Mouse (Mus musculus): Measurements from ENCODE around the gene Bcl6b. TPM values are rescaled to one million over a fixed set of nuclear protein-coding genes. Genes with fewer than 3 reads are reported as not detected.

Gene Bcl6b
- total RNA-seq, 2 experiments from 2014 or later, result not detected

DNA sequence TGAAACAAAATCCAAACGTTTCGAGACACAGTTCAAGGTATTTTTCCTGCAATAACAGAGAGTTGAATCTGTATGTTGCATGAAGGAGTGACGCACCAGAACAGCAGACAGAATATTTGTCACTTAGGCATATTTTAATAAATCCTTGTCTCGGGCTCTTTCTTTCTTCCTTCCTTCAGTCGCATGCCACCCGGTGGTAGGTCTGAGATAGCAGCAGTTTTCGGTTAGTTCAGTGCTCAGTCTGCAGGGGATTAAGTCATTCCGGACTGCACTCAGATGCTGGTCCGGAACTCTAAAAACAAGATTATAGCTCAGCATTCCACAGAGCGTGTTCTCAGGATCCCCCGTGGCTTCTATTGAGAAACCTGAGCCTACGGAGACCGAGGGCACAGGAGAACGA lies 50.2 kb downstream of the Bcl6b start:
- 0 out of 2 replicates have a peak, but pooled peaks have one; percentile 35 for ATAC-seq (replicated peaks; ENCODE audit: poor library complexity, severe bottlenecking)

DNA sequence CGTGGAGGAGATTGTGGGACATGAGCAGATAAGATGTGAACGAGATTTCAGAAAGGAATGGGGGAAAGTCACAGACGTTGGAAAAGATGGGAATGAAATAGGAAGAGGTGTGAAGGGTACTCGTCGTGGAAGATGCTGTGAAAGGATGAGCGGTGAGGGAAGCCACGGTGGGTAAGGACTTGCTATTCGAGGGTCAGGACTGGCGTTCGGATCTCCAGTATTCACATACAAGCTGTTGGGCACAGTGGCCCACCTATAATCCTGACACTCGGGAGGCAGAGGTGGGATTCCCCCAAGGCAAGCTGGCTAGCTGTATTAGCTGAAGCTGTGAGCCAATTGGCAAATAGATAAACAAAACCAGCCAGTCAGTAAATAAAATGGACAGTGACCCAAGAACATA lies 50.8 kb downstream of the Bcl6b start:
- ATAC-seq (replicated peaks; ENCODE audit: poor library complexity, severe bottlenecking), result no peak

DNA sequence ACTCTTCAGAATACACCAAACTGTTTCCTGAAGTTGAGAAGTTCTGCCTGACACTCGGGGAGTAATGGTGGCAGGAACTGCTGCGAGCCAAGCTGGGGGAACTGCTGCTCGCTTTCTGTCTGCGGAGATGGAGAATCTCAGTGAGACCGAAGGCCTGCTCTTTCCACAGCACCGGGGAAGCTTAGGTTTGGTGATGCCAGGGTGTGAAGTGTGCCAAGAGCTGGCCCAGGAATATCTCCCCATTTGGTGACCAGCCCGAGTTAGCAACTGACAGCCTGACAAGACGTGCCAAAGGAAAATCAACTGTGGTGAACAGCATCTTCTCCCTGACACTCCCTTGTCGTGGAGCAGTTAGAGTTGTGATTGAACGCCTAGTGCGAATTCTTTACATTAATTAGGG lies 51.3 kb downstream of the Bcl6b start:
- no peak for ATAC-seq (replicated peaks; ENCODE audit: poor library complexity, severe bottlenecking)

DNA sequence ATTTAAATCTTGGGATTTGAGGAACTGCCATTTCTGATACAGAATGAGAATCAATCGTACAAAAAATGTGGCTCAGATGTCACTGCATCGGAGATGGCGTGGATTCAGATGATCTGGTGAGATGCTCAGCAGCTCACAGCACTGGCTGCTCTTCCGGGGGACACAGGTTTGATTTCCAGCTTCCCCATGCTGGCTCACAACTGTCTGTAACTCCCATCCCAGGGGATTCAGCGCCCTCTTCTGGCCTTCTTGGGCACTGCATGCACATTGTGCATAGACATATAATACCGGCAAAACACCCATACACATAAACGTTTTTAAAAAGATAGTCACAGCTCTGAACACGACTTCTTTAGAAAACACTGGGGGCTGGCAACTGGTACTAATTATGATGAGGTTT lies 52.0 kb downstream of the Bcl6b start:
- ATAC-seq (replicated peaks; ENCODE audit: poor library complexity, severe bottlenecking), result no peak

DNA sequence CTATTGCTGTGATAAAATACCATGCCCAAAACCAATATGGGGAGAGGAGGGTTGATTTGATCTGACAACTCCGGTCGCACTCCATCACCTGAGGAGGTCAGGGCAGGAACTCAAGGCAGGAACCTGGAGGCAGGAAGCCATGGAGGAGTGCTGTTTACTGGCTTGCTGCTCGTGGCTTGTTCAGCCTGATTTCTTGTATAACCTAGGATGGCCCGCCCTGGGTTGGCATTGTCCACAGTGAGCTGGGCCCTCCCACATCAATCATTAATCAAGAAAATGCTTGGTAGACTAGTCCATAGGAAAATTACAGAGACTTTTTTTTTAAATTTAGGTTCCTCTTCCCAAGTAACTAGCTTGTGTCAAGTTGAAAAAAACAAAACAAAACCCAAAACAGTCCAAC lies 55.1 kb downstream of the Bcl6b start:
- no peak for ATAC-seq (replicated peaks; ENCODE audit: poor library complexity, severe bottlenecking)

Other genes starting within 250 kb of the Bcl6b start
- 191 and 254 TPM in 2 replicates for gene Ctdnep1, start 248.6 kb downstream of the Bcl6b start, total RNA-seq (2014; fragmentation: Nextera tagmentation)
- gene Ctdnep1, start 248.6 kb downstream of the Bcl6b start, total RNA-seq (2017), result 19.3 and 23.8 TPM in 2 replicates
- gene Elp5, start 247.3 kb downstream of the Bcl6b start, total RNA-seq (2014; fragmentation: Nextera tagmentation), result 59.4 and 70.0 TPM in 2 replicates
- 58.2 and 77.5 TPM in 2 replicates for gene Elp5, start 247.3 kb downstream of the Bcl6b start, total RNA-seq (2017)
- gene Gabarap, start 238.7 kb downstream of the Bcl6b start, total RNA-seq (2014; fragmentation: Nextera tagmentation), result 288 and 367 TPM in 2 replicates
- gene Gabarap, start 238.7 kb downstream of the Bcl6b start, total RNA-seq (2017), result 239 and 250 TPM in 2 replicates
- 41.7 and 45.8 TPM in 2 replicates for gene Phf23, start 234.0 kb downstream of the Bcl6b start, total RNA-seq (2014; fragmentation: Nextera tagmentation)
- 30.2 and 32.3 TPM in 2 replicates for gene Phf23, start 234.0 kb downstream of the Bcl6b start, total RNA-seq (2017)
- gene Dvl2, start 229.2 kb downstream of the Bcl6b start, total RNA-seq (2014; fragmentation: Nextera tagmentation), result 4.6 and 24.5 TPM in 2 replicates
- gene Dvl2, start 229.2 kb downstream of the Bcl6b start, total RNA-seq (2017), result 16.1 and 18.0 TPM in 2 replicates
- 39.7 and 55.8 TPM in 2 replicates for gene Acadvl, start 214.4 kb downstream of the Bcl6b start, total RNA-seq (2014; fragmentation: Nextera tagmentation)
- 40.3 and 42.1 TPM in 2 replicates for gene Acadvl, start 214.4 kb downstream of the Bcl6b start, total RNA-seq (2017)
- 11.4 and 12.3 TPM in 2 replicates for gene Dlg4, start 212.9 kb downstream of the Bcl6b start, total RNA-seq (2014; fragmentation: Nextera tagmentation)
- 1.3 and 3.5 TPM in 2 replicates for gene Dlg4, start 212.9 kb downstream of the Bcl6b start, total RNA-seq (2017)
- not detected in 2 replicates for gene Asgr1, start 175.7 kb downstream of the Bcl6b start, total RNA-seq (2014; fragmentation: Nextera tagmentation)
- not detected in 2 replicates for gene Asgr1, start 175.7 kb downstream of the Bcl6b start, total RNA-seq (2017)
- gene Asgr2, start 137.2 kb downstream of the Bcl6b start, total RNA-seq (2014; fragmentation: Nextera tagmentation), result 3.9 TPM in 1 of 2 replicates, not detected in the other
- not detected in 2 replicates for gene Asgr2, start 137.2 kb downstream of the Bcl6b start, total RNA-seq (2017)
- gene Mgl2, start 99.5 kb downstream of the Bcl6b start, total RNA-seq (2014; fragmentation: Nextera tagmentation), result 11.3 and 13.2 TPM in 2 replicates
- gene Mgl2, start 99.5 kb downstream of the Bcl6b start, total RNA-seq (2017), result 36.5 and 37.9 TPM in 2 replicates
- gene Clec10a, start 73.6 kb downstream of the Bcl6b start, total RNA-seq (2014; fragmentation: Nextera tagmentation), result 6.9 and 11.3 TPM in 2 replicates
- gene Clec10a, start 73.6 kb downstream of the Bcl6b start, total RNA-seq (2017), result 9.8 and 13.9 TPM in 2 replicates
- not detected in 2 replicates for gene Slc16a11, start 17.0 kb downstream of the Bcl6b start, total RNA-seq (2014; fragmentation: Nextera tagmentation)
- not detected in 2 replicates for gene Slc16a11, start 17.0 kb downstream of the Bcl6b start, total RNA-seq (2017)
- gene Slc16a13, start 8.7 kb downstream of the Bcl6b start, total RNA-seq (2014; fragmentation: Nextera tagmentation), result 7.1 and 7.9 TPM in 2 replicates
- 9.8 TPM in 2 replicates for gene Slc16a13, start 8.7 kb downstream of the Bcl6b start, total RNA-seq (2017)
- 78.5 and 112 TPM in 2 replicates for gene 0610010K14Rik, start 8.1 kb upstream of the Bcl6b start, total RNA-seq (2014; fragmentation: Nextera tagmentation)
- 36.9 and 44.2 TPM in 2 replicates for gene 0610010K14Rik, start 8.1 kb upstream of the Bcl6b start, total RNA-seq (2017)
- gene Gm21988, start 10.0 kb upstream of the Bcl6b start, total RNA-seq (2014; fragmentation: Nextera tagmentation), result 4.7 and 4.8 TPM in 2 replicates
- 0.57 TPM in 1 of 2 replicates, not detected in the other for gene Gm21988, start 10.0 kb upstream of the Bcl6b start, total RNA-seq (2017)
- gene Rnasek, start 10.0 kb upstream of the Bcl6b start, total RNA-seq (2014; fragmentation: Nextera tagmentation), result 116 and 161 TPM in 2 replicates
- gene Rnasek, start 10.0 kb upstream of the Bcl6b start, total RNA-seq (2017), result 31.2 and 31.3 TPM in 2 replicates
- not detected in 2 replicates for gene Alox12, start 25.6 kb upstream of the Bcl6b start, total RNA-seq (2014; fragmentation: Nextera tagmentation)
- not detected in 2 replicates for gene Alox12, start 25.6 kb upstream of the Bcl6b start, total RNA-seq (2017)
- not detected in 2 replicates for gene Alox12e, start 92.8 kb upstream of the Bcl6b start, total RNA-seq (2014; fragmentation: Nextera tagmentation)
- gene Alox12e, start 92.8 kb upstream of the Bcl6b start, total RNA-seq (2017), result not detected in 2 replicates
- not detected in 2 replicates for gene Alox15, start 122.2 kb upstream of the Bcl6b start, total RNA-seq (2014; fragmentation: Nextera tagmentation)
- gene Alox15, start 122.2 kb upstream of the Bcl6b start, total RNA-seq (2017), result 0.62 and 0.82 TPM in 2 replicates
- 31.6 and 33.0 TPM in 2 replicates for gene Pelp1, start 180.2 kb upstream of the Bcl6b start, total RNA-seq (2014; fragmentation: Nextera tagmentation)
- gene Pelp1, start 180.2 kb upstream of the Bcl6b start, total RNA-seq (2017), result 9.9 and 12.7 TPM in 2 replicates
- gene Arrb2, start 202.8 kb upstream of the Bcl6b start, total RNA-seq (2014; fragmentation: Nextera tagmentation), result 63.2 and 69.8 TPM in 2 replicates
- gene Arrb2, start 202.8 kb upstream of the Bcl6b start, total RNA-seq (2017), result 41.1 and 74.9 TPM in 2 replicates
- 19.7 and 28.5 TPM in 2 replicates for gene Med11, start 222.1 kb upstream of the Bcl6b start, total RNA-seq (2014; fragmentation: Nextera tagmentation)
- gene Med11, start 222.1 kb upstream of the Bcl6b start, total RNA-seq (2017), result 31.5 and 35.8 TPM in 2 replicates
- not detected in 2 replicates for gene Zmynd15, start 229.6 kb upstream of the Bcl6b start, total RNA-seq (2014; fragmentation: Nextera tagmentation)
- gene Zmynd15, start 229.6 kb upstream of the Bcl6b start, total RNA-seq (2017), result not detected in 2 replicates
- gene Cxcl16, start 230.2 kb upstream of the Bcl6b start, total RNA-seq (2014; fragmentation: Nextera tagmentation), result not detected in 2 replicates
- gene Cxcl16, start 230.2 kb upstream of the Bcl6b start, total RNA-seq (2017), result 0.22 TPM in 1 of 2 replicates, not detected in the other